Mouse (Mus musculus) gastrocnemius, postnatal 14 days (tissue): Measurements from ENCODE around the gene Stard10. TPM values are rescaled to one million over a fixed set of nuclear protein-coding genes. Genes with fewer than 3 reads are reported as not detected.

ENCODE experiments used
- DNase-seq: peaks from one replicate; pipeline ENCODE4 v3.0.0; 2021; ENCODE audit warnings: mixed read lengths
- intact Hi-C: fragments of 180-260 bp; cut with DNase I; formaldehyde crosslinking; loops from one replicate; pipeline ENCODE4 v1.15.1; 2025; ENCODE audit warnings: low total_unique reads
- total RNA-seq, 2 experiments: library from RNA; stranded (reverse); gene quantifications; 2 replicates each; pipeline ENCODE4 v1.2.3; 2021

The Stard10 gene
- total RNA-seq, 2 experiments from 2014 or later: 19.1 to 19.9 TPM

GRCm38 (mm10) chr7:101327263-101327662 is 10.4 kb downstream of the Stard10 start:
- DNase-seq: no peak
- intact Hi-C loops: no loop called here

- intact Hi-C loops: no loop called here
Observed at GRCm38 (mm10) chr7:101327786-101328185, 10.9 kb downstream of the Stard10 start.

DNA sequence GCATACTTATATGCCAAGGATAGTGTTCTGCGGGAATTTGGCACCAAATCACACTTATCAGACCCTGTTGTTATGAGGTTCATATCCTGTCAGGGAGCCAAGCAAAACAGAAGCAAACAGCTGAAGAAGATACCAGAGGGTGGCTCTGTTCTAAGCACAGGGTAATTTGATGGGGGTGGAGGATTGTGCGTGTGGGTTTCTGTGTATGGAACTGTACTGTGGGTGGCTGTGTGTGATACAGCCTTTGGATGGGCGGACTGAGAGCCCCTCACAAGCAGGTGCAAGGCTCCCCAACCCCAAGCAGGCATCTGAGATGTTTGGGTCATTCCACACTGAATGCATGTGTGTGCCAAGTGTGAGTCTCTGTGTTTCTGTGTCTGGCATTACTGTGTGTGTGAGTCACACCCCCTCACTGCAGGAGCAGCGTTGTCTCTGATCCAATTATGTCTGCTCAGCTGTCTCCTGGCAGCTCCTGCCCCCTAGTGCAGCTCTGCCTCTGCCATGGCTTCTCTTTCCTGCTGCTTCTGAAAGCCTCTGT is 11.8 kb downstream of the Stard10 start:
- intact Hi-C loops: no loop called here
- peak; percentile 37 for DNase-seq

More at GRCm38 (mm10) chr7:101327786-101328185, 10.9 kb downstream of the Stard10 start:
- DNase-seq: no peak

DNA sequence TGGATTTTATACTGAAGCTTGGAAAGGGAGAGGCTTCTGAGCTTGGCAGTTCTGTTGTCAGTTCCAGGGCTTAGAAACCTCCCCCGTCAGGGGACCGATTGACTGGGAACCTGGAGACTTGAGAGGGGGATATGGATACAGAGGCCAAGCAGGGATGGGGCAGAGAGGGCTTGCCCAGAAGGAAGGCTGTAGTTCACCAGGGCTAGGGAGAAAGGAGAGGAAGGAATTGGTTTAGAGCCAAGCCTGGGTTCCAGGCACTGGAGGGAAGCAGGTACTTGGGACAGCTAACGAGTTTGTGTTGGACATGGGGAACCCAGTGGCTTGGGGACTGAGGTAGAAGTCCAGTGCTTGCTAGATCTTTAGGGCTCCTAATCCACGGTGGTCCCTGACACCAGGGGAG is 12.7 kb downstream of the Stard10 start:
- no peak for DNase-seq
- intact Hi-C loops: no loop called here

DNA sequence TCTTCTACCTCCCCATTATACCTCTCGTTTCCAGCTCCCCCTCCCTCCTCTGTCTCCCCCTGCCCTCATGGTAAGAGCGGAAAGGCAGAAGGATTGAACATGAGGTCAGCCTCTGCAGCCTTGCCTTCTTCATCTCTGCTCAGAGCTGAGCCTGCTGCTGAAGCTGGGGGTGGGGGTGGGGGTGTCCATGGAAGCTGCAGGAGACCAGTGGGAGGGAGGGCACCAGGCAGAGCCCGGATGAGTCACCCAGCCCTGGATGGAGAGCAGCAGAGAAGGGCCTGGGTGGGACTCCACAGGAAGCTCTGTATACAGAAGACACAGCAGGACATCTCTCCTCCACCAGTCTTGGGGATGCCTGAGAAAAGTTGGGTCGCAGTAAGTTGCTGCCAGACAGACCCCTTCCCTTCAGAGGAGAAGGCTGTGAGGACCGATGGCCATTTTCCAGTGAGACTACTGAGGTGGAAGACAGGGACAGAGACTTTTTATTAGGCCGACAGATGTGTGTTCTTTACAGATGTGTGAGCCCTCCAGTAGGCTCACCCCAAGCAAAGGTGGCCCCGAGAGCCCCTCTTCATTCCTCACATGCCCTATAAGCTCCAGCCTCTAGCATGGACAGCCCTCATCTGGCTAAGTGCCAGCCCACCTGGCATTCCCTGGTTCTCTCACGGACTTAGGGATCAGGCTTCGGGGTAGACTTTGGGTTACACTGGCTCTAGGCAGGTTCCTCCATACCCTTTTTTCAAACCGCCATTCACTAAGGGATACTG is 13.4 kb downstream of the Stard10 start:
- no peak for DNase-seq
- intact Hi-C loops: no loop called here

DNA sequence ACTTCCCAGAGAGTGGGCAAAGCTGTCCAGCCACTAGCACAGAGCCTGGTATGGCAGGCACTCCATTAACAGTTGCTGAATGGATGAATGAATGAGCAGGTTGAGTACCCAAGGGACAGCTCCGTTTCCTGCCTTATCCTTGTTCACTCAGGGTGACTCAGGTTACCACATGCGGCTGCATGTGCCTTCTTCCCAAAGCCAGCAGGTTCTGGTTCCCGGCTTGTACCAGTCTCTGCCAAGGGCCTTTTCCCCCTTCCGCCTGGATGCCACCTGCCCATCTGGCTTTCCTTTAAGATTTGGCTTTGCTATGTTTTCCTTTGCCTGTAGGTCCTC is 13.9 kb downstream of the Stard10 start:
- DNase-seq: no peak
- intact Hi-C loops: no loop called here

GRCm38 (mm10) chr7:101332045-101332831 is 15.4 kb downstream of the Stard10 start:
- intact Hi-C loops: no loop called here
- no peak for DNase-seq

GRCm38 (mm10) chr7:101335228-101335627 is 18.3 kb downstream of the Stard10 start:
- no peak for DNase-seq
- intact Hi-C loops: no loop called here

- intact Hi-C loops: no loop called here
- DNase-seq: no peak
Observed at GRCm38 (mm10) chr7:101336686-101337085, 19.8 kb downstream of the Stard10 start.

DNA sequence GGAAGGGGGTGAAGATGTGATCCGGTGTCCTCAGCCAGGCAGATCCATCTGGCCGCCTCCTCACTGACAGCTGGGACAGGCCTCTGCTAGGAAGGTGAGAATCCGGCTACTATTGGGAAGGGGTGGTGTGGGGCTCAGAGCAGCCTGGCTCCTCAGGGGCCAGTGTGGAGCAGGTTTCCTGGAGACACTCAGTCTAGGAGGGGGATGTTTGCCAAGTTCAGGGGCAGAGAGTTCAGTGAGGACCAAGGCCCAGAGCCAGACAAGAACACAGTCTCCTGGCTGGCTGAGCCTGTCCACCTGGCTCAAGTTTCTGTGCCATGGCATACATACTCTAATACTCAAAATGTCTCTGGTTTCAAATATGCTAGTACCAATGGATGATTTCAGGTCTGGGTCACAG is 20.5 kb downstream of the Stard10 start:
- DNase-seq: no peak
- intact Hi-C loops: no loop called here

DNA sequence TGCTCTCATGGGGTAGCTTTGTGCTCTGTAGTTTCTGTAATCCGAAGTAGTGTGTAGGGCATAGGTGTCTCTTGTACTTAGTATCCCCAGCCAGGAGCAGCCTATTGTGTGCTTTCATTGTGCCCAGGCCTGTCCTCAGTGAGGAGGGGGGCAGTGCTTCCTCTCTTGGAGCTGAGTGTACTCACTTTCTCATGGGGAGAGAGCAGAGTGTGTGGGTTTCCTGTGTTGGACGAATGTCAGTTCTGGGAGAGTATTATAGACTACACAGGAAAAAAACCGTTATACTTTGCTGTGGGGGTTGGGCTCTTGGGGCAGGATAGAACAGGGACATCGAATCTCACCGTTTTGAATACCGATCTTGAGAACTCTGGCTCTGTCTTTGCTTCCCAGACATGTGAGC is 24.5 kb downstream of the Stard10 start:
- intact Hi-C loops: no loop called here
- DNase-seq: no peak

- no peak for DNase-seq
- intact Hi-C loops: no loop called here
Observed at GRCm38 (mm10) chr7:101343135-101343534, 26.2 kb downstream of the Stard10 start.

GRCm38 (mm10) chr7:101344892-101345291 is 28.0 kb downstream of the Stard10 start:
- intact Hi-C loops: no loop called here
- no peak for DNase-seq

DNA sequence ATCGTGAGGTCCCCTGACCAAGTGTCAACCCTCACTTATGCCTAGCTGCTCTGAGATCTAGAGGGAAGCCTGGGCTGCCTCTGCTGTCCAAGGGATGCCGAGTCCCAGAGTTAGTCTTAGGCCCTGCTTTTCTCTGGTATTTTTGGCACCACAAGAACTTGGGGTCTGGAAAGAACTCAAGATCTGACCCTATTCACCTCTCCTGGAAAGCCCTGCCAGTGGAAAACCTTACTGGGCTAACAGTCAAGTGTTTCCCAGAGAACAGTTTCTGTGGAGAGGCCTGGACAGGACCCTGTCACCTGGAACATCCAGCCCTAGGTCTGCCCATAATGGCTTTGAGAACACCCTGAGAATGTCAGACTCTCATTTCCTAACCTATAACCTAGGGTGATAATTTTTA is 30.1 kb downstream of the Stard10 start:
- DNase-seq: no peak
- intact Hi-C loops: no loop called here

DNA sequence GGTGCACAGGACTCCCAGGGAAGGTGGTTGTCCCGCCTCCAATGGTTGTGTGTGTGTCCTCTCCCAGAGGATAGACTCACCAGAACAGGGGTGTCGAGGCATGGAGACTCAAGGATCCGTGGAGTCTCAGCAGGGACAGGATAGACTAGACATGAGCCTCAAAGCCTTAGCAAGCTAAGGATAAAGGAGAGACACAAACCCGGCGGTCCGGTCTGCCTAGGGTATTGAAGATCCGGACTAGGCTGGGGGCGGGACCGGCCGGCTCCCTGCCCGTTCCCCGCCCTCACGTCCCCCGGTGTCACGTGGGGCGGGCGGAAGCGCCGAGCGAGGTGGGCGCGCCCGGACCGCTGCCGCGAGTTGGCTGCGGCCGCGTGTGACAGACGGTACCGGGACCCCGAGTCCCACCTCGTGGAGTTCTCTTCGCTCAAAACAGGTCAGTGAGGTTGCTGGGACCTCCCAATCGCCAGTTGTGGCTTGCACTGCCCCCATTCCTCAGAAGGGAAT is 30.9 kb downstream of the Stard10 start, which contains the start of gene Arap1:
Arap1 (plus strand) TSS at position 301 of the 504 bp plus-strand sequence.
- DNase-seq: peak; percentile 67
- intact Hi-C loops: no loop called here

DNA sequence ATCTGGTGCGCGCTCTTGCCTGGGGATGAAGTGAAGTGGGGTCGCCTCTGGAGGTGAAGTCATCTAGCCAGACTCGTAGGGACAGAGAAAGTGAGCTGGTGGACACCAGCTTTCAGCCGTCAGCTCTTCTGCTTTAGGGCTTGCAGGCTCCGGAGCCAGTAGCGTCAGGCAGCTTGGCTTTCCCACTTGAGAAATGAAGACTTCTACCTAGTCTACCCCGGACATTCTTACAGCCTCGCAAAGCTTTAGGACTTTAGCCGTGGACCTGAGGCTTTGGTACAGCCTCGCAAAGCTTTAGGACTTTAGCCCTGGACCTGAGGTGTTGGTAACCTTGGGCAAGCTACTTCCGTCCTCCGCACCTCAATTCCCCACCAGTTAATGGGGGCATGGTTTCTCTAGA is 31.4 kb downstream of the Stard10 start:
- intact Hi-C loops: no loop called here
- no peak for DNase-seq

DNA sequence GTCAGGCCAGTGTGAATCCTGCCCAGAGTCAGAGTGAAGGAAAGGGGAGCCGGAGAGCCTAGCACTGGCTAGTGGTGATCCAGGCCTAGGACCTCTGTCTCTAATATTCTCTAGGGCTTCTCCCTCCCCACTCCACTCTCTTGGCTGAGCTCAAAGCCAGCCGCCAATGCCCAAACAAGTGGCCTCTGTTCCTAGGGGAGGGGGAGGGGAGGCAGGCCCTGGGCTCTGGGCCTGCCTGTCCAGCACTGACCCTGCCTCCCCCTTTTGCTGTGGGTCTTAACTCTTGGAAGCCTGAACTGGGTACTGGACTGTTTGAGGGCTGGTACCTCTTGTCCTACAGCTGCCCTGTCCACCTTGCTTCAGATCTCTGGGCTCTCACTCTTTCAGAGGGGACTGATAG is 33.0 kb downstream of the Stard10 start:
- no peak for DNase-seq
- intact Hi-C loops: no loop called here

DNA sequence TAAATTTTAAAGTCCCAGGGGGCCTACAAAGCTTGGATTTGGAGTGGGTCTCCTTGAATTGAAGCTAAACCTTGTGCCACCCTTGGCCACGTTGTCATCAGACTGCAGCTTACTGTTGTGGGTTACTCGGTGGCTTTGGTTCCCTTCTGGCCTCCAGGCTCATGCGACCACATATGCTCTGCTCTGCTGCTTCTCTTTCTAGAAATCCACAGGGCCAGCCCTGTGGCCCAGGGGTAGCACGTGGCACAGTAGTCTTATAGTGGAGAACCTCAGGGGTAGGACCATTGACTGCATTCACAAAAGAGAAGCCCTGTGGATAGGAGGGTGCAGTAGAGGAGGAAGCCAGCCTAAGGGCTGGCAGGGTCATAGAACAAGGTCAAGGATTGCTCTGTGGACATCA is 35.5 kb downstream of the Stard10 start:
- intact Hi-C loops: no loop called here
- no peak for DNase-seq

DNA sequence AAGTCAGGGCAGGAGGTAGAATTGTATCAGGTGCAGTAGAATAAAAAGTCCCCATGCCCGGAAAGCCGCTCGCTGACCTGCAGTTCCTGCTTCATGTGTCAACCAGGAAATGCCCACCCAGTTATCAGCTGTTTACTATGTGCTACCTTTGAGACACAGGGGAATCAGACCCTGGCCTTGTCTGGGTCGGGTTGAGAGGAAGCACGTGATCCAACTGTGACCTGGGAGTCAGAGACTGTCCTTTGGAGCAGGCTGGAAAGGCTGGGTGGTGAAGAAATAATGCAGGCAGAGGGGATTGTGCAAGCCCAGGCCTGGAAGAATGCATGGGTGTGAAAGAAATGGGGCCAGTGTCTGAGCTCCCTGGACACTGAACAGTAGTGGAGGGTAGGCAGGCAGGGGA is 37.5 kb downstream of the Stard10 start:
- no peak for DNase-seq

DNA sequence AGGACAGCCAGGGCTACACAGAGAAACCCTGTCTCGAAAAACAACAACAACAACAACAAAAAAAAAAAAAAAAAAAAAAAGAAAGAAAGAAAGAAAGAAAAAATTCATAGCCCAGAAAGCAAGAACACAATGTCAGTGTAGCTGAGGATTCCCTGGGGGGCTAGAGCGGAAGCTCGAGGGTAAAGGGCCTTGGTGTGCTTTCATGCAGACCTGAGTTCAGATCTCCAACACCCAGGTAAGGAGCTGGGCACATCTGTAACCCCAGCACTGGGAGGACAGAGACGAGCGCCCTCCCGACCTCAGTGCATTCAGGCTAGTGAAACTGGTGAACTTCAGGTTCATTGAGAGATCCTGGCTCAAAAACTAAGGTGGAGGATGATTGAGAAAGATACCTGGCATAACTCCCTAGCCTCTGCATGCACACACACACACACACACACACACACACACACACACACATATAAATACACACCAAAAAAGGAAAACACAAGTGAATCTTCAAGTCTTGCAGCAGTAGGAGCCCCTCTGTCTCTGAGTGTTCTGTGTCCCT is 38.7 kb downstream of the Stard10 start:
- intact Hi-C loops: no loop called here
- no peak for DNase-seq

More for the DNA sequence above, 37.5 kb downstream of the Stard10 start:
- intact Hi-C loops: no loop called here
